Mouse (Mus musculus) heart, postnatal 0 days (tissue): Measurements from ENCODE around the gene Eva1a.

ENCODE experiments used
- CTCF ChIP-seq: IDR thresholded peaks from 2 replicates; pipeline ENCODE4 v1.5.1; 2016; ENCODE audit warnings: antibody characterized with exemption, control low read depth, low read depth
- EP300 ChIP-seq: IDR thresholded peaks from 2 replicates; pipeline ENCODE4 v1.6.1; 2016; ENCODE audit warnings: antibody characterized with exemption, low read depth

- TF ChIP-seq CTCF (no peak), EP300 (no peak)
Measured at GRCm38 (mm10) chr6:82076364-82076763, 35.5 kb downstream of the Eva1a start.
